Mouse (Mus musculus): ENCODE measurements around the gene Atg13.

Atg13 gene

GRCm38 (mm10) chr2:91645354-91645753 is 65.0 kb downstream of the Atg13 start:
- no peak for DNase-seq

GRCm38 (mm10) chr2:91644021-91644420 is 66.4 kb downstream of the Atg13 start:
- no peak for DNase-seq

GRCm38 (mm10) chr2:91642825-91643415 is 67.5 kb downstream of the Atg13 start:
- no peak for DNase-seq

- DNase-seq: no peak
These were observed 71.4 kb downstream of the Atg13 start for GRCm38 (mm10) chr2:91638931-91639330.

DNA sequence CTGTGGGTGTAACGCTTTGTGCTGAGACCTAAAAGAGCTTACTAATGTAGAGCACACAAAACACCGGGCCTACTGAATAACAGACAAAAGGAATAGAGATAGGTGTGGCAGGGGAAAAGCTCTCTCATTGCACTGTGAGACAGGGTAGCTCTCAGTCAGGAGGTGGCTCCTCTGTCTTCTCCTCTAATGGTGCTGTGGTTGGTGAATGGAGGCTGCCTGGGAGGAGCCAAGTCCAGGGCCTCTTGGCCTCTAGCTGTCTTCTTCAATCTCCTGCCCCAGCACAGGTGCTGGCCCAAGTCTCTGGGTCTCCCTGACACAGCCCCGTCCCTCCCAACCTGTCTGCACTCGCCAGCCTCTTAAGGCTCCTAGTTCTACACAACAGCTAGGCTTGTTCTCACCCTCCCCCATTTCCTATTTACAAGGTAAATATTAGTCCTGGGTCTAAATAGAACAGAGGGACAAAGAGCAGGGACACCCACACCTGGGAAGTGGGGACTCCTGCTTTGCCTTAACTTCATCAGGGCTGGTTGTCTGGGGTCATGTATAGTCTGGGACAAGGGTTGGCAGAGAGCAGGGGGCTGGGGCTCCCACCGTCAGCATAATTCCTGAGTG is 73.5 kb downstream of the Atg13 start:
- DNase-seq: no peak

DNA sequence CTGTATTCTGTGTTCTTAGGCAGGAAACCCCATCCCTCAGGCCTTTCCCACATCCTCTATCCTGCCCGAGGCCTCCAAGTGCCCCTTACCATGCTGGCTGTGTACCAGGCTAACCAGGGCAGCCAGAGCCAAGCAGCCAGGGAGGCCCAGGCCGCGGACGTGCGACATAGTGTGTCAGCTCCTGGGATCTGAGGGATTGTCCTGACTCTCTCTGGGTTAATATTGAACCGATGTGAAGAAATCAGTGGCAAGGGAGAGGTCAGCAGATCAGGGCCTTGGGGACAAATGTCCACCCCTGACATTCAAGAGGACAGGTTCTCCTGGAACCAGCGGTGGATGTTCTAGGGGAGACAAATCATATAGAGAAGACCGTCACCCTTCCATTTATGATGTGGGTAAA is 74.1 kb downstream of the Atg13 start, which contains the start of gene F2:
TSS of gene F2 (minus strand) at position 186 of the 400 bp plus-strand sequence.
- no peak for DNase-seq

DNA sequence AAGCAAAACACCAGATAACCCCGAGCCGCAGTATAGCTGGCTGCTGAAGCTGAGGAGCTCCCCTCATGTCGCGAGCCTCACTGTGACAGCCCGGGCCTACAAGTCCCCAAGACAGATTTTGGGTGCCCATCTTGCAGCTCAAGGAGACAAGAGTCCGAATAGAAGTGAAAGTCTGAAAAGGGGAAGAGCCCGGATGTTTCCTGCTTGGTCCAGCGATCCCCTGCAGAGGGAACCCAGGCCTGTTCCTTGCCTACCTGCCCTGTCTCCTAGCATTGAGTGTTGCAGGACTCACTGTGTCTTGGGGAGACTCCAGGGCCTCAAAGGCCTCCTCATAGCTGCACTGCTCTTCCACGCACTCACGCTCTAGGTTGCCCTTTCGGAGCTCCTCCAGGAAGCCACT is 74.9 kb downstream of the Atg13 start:
- no peak for DNase-seq

GRCm38 (mm10) chr2:91634841-91635240 is 75.5 kb downstream of the Atg13 start:
- DNase-seq: peak; percentile 55

DNA sequence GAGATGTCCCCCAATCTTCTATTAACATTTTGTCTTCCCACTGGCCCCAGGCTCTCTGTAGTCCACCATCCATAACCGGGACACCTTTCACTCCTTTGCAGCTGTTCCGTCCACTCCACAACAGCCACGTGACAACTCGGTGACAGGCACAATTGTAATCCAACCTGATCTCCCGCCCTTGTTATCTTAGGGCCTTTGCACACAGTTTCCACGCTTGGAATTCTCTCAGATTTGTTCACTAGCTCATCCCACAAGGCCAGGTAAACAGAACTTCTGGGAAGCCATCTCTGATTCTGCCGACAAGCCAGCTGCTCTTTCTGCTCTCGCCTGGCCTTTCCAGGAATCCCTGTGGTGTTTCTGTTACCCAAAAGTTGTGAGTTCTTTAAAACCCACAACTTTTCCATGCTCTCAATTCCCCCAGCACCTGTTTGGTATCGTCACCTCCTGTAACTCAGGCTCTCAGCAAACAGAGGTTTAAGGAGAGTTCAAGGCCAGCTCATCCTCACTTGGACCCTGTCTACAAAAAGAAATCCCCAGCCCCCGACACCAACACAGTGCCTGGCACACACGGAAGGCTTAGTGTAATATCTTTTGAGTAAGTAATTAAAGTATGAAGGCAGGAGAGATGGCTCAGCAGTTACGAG is 76.9 kb downstream of the Atg13 start:
- DNase-seq: no peak

DNA sequence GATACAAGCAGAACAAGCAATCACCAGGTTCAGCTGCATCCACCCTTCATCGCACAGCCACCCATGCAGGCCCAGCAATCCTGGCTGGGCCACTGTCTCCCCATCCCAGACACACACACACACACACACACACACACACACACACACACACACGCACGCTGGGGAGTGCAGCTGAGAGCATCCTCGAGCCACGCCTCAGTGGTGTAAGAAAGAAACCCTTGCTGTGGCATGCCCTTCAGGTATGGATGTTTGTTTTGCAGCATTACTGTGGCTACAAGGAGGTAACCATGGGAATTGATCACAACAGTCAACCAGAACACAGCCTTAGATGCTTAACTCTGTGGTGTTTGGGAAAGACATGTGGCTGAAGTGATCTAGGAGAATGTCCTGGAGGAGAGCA is 78.1 kb downstream of the Atg13 start:
- no peak for DNase-seq

DNA sequence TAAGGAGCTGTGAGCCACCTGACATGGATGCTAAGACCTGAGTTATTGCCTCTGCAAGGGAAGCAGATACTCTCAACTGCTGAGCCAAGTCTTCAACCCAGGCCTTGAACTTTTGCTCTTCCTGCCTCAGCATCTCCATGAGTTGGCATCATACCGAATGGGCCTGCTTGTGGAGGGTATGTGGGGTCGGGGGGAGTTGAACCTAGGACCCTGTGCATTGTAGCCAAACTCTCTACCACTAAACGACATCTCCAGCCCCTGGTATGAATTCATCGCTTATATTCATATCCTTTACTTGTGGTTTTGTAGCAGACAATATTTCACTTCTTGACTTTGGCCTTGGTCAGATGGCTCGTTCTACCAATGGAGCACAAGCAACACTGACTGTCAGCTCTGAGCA is 78.5 kb downstream of the Atg13 start:
- DNase-seq: no peak

- no peak for DNase-seq
These were observed 80.0 kb downstream of the Atg13 start for GRCm38 (mm10) chr2:91630384-91630783.

DNA sequence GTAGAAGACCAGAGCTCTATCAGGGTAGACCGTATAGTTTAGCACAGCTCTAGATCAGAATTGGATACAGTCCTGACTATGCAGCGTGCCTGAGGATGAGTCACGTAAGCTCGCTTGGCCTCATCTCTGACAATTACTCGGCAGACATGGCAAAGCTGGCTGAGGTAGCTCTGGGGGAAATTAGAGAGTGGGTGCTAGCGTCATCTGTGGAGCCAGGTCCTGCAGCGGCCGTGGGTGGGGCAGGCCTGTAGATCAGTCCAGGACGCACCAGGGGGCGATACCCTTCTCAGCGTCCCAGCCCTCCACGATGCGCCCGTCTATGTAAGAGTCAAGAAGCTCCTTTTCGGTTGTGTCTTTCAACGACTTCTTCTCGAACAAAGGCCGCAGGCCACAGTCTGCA is 80.7 kb downstream of the Atg13 start:
- no peak for DNase-seq

GRCm38 (mm10) chr2:91628171-91628570 is 82.2 kb downstream of the Atg13 start:
- DNase-seq: no peak

DNA sequence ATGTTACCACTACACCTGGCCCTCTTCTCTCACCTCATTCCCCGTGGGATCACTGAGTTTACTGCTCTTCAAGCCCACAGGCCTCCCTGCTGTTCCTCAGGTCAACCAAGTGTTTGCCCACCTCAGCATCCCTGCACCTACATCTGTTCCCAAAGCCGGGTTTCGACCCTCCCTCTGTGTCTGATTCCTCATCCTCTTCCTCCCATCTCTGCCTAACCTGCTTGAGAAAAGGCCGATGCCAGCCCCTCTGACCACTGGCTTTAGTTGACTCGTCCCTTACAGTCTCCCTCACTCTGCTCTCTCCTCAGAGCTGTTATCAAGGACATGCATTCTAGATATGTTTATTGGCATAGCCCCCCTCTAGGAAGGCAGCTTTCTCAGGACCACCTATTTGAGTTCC is 82.9 kb downstream of the Atg13 start:
- no peak for DNase-seq

Data from cerebellum, adult 9-10 months (tissue).